Mouse (Mus musculus) ES-Bruce4 (cell line): Measurements from ENCODE around the gene Lrpap1.

Experiments
- CTCF ChIP-seq: IDR thresholded peaks from one replicate; pipeline ENCODE4 v1.8.1; 2011; ENCODE audit warnings: low read depth, low read length
- EP300 ChIP-seq: IDR thresholded peaks from 2 replicates; pipeline ENCODE4 v1.6.1; 2011; ENCODE audit warnings: low read depth, low read length; ENCODE audit not compliant: insufficient read depth

DNA sequence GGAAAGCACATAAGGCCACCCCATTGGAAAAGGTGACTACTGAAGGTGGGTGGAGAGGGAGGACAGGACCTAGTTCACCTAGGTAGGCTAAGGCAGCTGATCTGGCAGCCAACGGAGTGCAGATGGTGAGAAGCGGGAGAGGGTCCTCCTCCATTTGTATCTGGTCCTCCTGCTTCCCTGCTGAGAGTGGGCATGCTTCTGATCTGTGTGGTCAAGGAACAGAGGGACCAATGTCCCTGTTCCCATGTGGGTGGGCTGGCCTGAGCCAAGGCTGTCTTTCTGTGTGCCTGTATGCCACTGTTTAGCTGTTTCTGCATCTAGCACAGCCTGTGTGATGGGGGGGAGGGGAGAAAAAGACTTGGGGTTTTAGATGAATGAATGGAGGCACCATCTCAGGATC is 41.2 kb upstream of the Lrpap1 start:
- TF ChIP-seq CTCF: no peak
- no peak for TF ChIP-seq EP300
